Mouse (Mus musculus) urinary bladder, postnatal 36 days (tissue): ENCODE results near the gene Crispld2.

ENCODE experiments used
- DNase-seq, 2 experiments: peaks; one replicate each; pipeline ENCODE4 v3.0.0; 2022; ENCODE audit warnings: low spot score in 2 of 2, mixed read lengths in 1 of 2

Crispld2 gene

GRCm38 (mm10) chr8:119992249-119992648, at the start of gene Crispld2:
Crispld2 (plus strand) TSS chr8:119992438.
- peak; percentile 66 to 83 for DNase-seq

DNA sequence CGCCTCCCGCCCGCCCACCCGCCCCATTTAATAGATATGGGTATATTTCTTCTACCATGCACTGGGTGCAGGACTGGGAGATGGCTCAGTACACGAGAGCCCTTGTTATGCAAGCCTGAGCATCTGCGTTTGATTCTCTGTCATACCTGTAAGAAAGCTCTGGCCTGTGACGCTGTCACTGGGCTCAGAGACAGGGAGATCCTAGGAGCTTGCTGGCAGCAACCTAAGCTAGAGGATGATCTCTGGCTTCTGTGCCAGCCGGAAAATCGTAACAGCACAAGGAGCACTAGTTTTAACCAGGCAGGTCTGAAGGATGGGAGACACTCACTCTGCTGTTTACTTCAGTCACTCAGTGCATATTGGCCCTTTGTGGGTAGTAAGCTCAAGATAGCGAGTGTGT, 48.6 kb upstream of the Crispld2 start:
- DNase-seq: no peak

DNA sequence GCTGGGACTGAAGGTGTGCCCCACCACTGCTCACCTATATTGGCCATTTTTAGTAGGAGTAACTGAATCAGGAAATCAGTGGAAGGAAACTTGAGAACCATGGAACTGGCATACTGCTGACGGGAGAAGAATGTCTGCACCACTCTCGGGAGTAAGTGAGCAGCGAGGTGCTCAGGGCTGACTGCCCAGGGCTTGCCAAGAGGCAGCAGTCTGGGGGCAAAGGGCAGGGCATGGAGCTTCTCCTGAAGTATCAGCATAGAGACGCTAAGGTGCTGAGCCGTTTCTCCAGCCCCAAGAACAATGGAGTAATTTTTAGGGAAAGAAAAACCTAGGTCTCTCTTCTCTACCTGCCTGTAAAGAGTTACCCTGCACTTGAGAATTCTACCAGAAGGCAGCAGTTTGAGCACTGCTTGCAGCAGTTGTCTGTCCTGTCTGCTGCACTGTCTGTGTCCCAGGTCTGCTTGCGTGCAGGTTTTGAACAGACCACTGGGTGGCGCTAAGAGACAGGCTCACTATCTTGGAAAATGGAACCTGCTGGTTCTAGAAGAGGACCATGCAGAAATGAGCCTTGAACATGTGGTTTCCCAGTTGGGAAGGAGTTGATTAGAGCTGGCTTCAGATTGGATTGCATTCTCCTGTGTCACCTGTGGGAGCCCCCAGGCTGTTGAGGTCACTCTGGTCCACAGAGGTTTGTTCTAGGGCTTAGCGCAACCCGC, 48.0 kb upstream of the Crispld2 start:
- DNase-seq: peak; percentile 66 to 72

GRCm38 (mm10) chr8:119946326-119946865, 45.8 kb upstream of the Crispld2 start:
- no peak for DNase-seq

DNA sequence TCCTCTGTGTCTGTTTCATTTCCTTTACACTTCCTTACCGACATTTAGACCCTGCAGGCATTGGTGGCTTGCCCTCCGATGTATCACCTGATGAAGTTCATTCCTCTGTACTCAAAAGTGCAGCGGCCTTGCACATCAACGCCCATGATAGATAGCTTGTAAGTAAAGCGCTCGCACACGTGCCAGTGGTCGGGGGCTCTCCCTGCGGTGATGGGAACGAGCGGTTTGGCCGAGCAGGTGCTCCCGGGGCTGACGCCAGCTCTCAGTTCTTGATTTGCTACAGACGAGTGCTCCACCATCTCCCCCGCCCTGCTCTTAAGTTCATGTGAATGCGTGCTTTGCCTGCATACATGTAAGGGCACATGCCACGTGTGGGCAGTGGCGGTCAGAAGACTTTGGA, 44.6 kb upstream of the Crispld2 start:
- DNase-seq: no peak

- no peak for DNase-seq
These were observed 43.9 kb upstream of the Crispld2 start for GRCm38 (mm10) chr8:119948340-119948739.

DNA sequence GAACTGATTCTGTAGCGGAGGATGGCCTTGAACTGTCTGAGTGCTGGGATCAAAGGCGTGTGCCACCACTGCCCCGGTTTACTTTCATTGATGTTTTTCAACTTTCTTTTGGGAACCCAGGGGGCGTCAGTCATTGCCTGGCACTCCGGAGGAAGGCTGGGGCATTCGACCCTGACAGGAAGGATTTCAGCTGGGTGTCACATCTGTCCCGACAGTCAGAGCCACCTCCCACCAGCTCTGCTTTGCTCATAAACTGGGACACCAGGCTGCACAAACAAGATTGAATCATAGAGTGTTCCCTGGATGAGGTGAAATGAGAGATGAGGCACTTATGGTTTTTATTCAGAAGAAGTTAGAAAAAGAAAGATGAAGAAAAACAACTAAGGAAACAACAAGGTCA, 40.0 kb upstream of the Crispld2 start:
- DNase-seq: no peak

DNA sequence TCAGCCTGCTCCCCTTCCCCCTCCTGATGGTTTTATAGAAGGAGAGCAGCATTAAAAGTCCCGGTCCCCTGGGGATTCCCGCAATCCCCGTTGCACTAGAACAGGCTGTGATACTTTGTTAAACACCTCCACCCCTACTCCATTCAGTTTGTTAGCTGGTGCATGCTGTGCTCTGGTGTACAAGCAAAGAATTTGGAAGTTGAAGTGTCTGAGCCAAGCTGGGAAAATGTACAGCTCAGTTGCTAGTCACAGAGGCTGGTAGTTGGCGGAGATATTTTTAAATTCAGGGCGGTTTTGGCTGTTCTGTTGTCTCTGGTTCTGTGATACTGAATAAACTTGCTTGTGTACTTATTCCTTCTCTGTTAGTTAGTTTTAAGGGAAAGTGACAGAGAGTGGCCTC, 39.5 kb upstream of the Crispld2 start:
- no peak for DNase-seq

DNA sequence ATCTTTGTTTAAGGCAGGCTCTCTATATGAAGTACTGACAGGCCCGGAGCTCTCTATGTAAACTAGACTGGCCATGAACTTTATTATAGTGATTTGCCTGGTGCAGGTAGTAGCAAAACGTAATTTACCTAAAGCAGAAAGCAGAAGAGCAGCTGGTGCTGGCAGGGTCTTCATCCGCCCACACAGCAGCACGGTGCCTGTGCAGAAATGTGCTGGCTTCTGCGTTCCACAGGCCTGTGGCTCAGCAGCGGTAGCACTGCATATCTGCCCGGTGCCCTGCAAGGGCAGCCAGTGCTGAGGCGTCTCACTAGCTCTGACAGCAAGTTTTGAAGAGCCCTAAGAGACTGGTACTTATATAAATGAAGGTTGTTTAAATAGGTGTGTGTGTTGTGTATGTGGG, 36.9 kb upstream of the Crispld2 start:
- no peak for DNase-seq

GRCm38 (mm10) chr8:119958076-119958475, 34.2 kb upstream of the Crispld2 start:
- no peak for DNase-seq

GRCm38 (mm10) chr8:119960531-119961104, 31.6 kb upstream of the Crispld2 start:
- DNase-seq: peak; percentile 37 to 54

DNA sequence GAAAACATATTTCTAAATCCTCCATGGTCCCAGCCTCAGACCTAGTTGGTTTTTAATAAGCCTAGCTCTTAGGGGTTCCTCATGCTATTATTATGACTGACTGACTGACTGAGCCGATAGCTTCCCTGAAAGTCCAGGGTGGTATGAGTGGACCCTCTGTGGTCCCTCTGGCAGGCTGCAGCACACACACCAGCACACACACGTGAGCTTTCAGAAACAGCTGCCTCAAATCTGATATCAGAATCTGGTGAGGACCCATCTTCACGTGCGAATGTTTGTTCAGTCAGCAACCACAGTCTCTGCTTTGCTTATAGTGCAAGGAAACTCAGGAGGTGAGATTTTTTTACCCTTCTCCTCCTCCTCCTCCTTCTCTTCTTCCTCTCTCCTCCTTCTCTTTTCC, 27.4 kb upstream of the Crispld2 start:
- DNase-seq: no peak

GRCm38 (mm10) chr8:119967435-119967834, 24.8 kb upstream of the Crispld2 start:
- DNase-seq: no peak

DNA sequence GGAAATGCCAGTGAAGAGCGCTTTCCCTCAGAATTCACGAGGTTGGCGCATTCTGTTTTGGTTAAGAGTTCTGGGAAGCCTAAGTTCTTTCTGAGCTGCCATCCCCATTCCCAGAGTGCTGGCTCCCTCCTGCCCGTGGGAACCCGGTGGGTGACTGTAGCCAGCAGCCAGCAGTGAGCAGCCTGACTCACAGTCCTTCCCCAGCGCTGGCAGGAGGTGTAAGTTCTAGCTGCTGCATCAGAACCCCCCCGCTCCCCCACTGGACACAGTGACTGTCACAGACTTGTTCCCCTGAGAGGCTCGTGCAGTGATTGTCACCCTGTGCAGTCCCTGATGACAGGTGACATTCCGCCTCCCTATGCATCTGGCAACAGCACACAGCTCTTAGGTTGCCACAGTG, 22.1 kb upstream of the Crispld2 start:
- no peak for DNase-seq

DNA sequence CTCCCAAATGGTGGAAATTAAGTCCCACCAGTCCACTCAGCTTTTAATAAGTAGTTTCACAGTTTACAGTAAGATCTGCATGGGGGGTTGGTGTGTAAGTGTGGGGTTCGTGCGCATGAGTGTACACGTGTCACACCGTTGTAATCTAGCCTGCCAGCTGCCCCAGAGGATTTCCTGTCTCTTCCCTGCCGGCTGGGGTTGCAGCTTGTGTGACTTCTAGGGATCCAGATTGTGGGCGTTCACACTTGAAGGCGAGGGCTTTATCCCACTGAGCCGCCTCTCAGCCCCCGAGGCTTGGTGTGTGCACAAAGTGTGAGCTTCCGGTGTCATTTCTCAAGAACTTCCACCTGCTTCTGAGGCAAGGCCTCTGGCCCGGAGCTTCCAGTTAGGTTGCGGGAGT, 19.7 kb upstream of the Crispld2 start:
- no peak for DNase-seq

- DNase-seq: no peak
These were observed 13.4 kb upstream of the Crispld2 start for GRCm38 (mm10) chr8:119978770-119979381.

GRCm38 (mm10) chr8:119981253-119981652, 11.0 kb upstream of the Crispld2 start:
- DNase-seq: no peak

- DNase-seq: no peak
These were observed 8.2 kb upstream of the Crispld2 start for GRCm38 (mm10) chr8:119984085-119984484.

DNA sequence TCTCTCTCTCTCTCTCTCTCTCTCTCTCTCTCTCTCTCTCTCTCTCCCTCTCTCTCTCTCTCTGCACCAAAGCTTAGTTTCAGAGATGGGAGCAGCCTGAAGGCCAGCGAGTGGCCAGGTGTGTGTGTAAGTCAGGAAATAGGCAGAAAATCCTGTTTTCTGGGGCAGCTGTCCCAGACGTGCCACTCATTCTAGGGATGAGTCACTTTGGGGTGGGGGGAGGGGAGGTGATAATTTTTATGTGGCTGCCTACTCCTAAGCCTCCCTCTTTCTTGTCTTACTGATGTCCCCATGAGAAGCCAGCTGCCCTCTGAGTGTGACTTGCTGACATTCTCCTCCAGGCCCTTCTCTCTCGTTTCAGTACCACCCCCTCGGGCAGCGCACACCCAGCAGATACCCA, 6.1 kb upstream of the Crispld2 start:
- no peak for DNase-seq

GRCm38 (mm10) chr8:119988087-119988486, 4.2 kb upstream of the Crispld2 start:
- DNase-seq: no peak

DNA sequence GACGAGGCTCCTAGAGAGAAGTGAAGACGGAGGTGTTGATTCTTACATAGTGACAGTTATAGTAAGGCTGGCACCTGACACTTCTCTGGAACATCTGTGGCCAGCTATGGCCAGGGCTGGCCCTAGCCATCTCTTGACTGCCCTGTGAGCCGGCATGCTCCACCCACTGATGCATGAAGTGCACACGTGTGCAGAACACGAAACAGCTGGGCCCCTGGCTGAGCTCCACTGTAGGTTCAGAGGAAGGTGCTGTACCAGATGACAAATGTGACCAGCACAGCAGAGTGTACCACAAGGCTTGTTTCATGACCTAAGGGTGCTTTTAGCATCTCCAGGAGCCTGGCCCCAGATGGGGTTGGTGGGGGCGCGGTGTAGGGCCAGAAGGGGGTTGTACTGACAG, 1.9 kb downstream of the Crispld2 start:
- DNase-seq: no peak

DNA sequence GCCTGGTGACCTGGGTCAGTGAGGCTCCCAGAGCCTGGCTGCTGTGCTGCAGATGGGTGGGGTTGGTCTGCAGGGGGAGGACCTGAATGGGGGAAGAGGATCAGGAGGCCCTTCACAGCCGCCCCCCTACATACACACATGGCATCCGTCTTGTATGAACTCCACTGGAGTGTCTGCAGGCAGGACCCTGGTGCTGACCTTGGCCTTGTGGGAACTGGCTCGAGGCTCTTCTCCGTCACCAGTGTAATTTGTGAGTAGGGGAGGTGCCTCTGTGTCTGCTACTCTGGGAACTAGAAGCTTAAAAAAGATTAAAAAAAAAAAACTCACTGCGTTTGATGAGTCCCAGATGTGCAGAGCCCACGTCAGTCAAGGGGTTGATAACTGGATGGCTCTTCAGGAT, 2.3 kb downstream of the Crispld2 start:
- DNase-seq: no peak

DNA sequence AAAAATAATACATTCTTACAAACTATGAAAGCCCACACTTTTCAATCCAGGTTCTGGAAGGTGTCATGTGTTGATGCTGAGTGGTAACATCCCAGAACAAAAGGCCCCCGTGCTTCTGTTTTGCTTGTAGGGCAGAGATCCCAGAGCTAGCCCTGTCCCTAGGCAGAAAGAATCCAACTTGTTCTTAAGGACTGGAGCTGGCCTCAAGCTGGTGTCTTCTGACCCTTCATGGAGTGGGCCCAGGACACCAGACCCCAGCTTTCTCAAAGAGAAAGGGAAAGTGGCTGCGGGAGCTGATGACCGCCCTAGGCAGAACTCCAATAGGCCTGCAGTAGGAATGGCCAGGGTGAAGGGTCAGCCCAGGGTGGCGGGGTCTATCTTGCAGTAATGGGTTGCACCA, 5.0 kb downstream of the Crispld2 start:
- DNase-seq: no peak
